Mouse (Mus musculus) lung, adult 10 weeks (tissue): ENCODE results near the gene Lrr1. TPM values are rescaled to one million over a fixed set of nuclear protein-coding genes. Genes with fewer than 3 reads are reported as not detected.

ENCODE experiments used
- polyA plus RNA-seq: library from polyadenylated mRNA; stranded (reverse); fragments of 350-450 nt; fragmentation: Illumina TruSeq; extraction: RNeasy Lipid Tissue Mini Kit (QIAGEN cat#74804); gene quantifications from one replicate; pipeline ENCODE4 v1.2.3, GENCODE M21; 2014; ENCODE audit warnings: low read depth, low replicate concordance; ENCODE audit not compliant: insufficient read depth

The Lrr1 gene
- not detected for polyA plus RNA-seq

DNA sequence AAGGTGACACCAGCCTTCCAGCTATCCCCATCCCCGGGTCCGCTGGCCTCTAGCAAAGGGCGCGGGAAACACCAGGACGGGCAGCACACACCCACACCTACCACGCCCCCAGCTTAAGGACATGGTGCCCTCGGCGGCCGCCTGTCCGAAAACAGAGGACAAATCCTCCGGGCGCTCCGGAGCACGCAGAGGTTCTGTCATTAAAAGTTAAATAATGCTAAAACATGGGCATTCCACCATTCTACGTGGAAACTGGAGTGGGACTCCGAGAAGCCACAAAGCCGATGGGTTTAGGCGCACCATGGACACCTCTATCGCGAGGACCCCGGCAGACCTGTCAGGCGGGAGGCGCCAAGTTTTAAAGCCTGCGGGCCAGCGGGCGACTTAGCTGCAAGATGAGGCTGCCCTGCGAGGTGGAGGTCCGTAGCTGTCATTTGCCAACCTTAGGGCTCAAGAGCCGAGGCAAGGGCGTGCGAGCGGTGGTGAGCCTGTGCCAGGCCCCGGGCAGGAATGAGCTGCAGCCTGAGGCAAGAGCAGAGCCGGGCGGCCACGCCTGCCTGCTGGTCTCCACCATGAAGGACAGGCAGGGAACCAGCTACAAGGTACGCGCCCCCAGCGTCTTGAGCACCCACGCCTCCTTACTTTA is at the start of gene Lrr1:
Lrr1 (plus strand) TSS at position 354 of the 646 bp plus-strand sequence.

DNA sequence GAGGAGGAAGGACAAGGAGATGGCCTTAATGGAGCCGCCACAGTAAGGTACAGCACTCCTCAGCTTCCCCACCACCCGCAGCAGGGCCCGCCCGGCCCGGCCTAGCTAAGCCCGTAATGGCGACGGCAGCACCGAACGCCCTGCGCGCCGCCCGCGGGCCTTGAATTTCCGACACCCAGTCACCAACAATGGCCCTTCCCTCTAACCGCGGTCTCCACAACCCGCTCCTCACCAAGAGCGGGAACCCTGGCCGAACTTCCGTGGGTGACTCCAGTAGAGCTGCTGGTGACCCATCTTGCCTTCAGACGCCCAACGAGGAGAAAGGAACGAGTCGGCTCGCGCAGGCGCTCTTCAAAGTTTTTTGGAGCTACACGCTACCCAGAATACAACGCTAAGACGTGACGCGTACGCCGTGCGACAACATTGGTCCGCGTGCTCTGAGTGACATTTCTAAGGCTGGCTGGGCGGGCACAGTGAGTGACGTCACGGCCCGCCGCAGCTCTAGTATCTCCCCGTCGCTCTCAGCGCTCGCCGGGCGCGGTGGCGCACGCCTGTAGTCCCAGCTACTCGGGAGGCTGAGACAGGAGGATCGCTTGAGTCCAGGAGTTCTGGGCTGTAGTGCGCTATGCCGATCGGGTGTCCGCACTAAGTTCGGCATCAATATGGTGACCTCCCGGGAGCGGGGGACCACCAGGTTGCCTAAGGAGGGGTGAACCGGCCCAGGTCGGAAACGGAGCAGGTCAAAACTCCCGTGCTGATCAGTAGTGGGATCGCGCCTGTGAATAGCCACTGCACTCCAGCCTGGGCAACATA is 9.6 kb upstream of the Lrr1 start, which contains the start of gene Rps29:
Rps29 (minus strand) TSS at position 422 of the 813 bp plus-strand sequence.

DNA sequence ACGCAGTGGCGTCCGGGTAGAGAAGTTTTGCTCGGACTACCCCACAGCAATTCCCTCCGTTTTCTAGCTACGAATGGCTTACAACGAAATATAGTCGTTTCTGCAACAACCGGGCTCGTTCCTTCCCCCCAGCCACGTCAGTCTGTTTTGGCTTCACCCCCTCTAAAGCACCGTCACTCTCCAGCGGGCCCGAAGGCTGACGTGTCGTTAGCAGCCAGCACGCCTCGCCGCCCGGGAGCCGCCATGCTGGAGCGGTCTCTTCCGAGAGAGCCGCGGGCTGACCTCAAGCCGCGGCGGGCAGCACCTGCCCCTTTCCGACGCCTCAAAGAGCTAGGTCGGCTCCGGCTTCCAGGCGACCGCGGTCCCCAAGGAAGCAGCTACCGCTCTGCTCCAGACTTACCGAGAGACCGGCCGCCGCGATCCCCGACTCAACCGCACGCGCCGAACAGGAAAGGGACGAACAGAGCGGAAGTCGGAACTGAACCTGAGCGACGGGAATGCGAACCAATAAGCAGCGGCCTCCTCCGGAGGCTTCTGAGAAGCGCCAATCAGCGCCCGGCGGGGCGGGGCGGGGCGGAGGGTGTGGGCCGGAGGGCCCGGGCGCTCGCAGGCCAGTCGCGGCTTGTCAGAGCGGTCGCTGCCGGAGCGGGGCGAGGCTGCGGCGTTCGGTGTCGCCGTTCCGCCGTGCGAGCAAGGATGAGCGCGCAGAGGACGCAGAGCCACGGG is 15.1 kb downstream of the Lrr1 start, which contains the start of the genes Rpl36al and Mgat2:
Rpl36al (minus strand) TSS at position 501 of the 726 bp plus-strand sequence.
Mgat2 (plus strand) TSS at position 575 of the 726 bp plus-strand sequence.

DNA sequence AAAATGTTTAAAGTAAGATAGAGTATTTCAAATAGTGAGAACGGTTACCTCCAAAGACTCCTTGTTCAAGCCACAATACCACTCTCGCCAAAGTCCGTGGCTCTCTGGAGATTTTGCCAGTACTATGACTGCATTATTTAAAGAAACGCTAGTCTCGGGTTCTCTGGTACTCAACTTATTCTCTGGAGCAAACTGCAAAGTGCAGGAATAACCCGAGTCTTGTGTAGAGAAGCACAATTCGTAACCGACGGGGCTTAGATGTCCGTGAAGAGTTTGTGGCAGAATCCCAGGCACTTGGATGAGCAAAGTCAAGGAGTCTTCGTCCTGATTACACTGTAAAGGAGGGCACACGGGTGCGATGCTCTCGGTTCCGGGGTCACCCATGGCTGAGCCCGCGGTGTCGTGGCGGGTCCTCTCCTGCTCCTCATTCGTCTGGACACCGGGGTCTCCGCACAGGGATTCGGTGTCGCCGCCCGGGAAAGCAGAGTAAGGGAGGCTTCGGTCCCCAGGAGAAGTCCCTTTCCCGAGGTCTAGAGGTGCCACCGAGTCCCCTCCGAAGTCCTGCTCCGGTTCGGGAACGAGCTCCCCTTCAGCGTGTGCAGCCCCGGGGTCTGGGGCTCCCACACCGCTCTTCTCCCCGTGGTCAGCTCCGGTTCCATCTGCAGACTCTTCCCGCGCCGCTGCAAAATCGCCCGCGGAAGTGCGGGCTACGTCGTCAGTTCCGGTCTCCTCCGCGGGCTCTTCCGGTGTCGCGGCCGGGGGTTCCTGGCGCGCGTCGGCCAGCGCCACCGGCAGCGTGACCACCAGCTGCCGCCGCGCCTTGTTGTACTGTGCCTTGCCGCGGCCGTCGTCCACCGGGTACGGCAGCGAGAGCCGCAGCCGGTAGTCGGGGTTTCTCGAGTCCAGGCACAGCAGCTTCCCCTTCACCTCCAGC is 28.1 kb downstream of the Lrr1 start, which contains the start of gene Gm49383:
Gm49383 (minus strand) TSS at position 661 of the 934 bp plus-strand sequence.

DNA sequence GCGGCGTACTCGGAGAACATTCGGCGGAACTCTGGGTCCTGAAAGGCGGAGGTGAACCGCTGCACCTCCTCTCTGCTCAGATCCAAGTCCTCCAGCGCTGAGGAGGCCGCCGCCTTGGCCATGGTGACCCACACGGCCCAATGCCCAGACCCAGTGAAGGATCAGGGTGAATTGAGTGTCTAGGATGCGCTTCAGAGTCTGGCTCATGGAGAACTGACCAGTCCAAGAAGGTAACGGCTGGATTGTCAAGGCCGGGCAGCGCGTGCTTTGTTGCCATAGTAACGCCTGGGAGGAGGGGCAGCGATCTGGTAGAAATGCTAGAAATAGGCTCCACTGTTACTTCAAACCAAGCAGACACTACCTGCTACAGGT is 29.5 kb downstream of the Lrr1 start, which contains the start of gene Dnaaf2:
Dnaaf2 (minus strand) TSS at position 266 of the 372 bp plus-strand sequence.

DNA sequence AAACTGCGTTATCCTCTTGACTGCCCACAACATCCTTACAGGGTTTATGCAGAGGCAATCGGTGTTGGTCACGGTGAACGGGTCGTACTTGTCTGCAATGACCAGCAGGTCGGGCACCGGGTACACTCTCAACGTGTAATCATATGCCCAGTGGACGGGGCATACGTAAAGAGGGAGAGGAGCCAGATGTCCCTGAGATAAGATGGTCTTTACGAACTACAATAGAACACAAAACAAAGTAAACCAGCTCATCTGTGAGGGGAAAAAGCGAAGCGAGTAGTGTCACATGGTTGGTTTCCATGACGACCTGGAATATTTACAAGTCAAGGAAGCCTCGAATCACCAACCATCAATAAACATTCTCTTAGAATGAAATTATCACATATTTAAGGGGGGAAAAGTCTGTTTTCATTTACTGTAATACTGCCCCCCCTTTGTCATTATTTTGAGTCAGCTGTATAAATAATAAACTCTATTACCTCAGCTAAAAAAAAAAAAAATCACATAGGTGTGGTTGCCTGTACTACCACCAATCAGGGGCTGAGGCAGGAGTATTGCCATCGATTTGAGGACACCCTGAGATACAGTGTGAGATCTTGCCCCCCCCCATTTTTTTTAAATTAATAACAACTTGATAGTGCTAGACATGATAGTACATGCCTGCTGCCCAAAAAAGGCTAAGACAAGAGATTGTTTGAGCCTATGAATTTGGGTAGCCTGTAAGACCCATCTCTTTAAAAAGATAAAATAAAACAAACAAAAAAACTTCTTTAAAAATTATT is 35.6 kb downstream of the Lrr1 start, which contains the start of gene Gm49384:
Gm49384 (minus strand) TSS at position 216 of the 782 bp plus-strand sequence.

DNA sequence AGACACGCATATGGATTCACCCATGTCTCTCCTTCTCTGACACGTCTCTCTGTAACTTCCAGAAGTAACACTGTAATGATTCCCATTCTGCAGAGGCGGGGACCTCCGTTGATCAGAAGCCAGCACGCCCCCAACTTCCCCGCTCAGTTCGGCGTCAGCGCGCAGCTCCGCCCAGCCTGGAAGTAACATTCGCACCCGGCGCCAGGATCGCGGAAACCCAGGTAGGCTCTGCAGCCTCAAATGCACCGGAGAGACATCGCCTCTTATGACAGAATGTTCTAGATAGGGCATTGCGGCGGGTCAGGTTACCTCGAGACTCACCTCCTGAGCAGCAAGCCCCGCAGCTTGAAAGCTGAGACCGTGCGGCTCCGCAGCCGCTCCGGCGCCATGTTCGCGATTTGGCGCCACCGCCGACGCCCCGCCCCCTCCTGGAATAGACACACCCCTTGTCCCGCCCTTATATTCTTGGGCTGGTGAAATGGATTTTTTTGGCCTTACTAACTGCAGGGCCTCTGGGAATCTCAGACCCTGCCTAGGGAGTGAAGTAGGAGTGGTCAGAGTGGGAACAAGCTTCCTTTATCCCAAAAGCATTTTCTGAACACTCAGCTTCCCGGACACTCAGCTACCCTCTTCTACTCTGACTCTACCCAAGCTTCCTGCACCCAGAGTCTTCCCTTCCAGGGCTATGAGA is 59.3 kb downstream of the Lrr1 start, which contains the start of gene Pole2:
Pole2 (minus strand) TSS at position 420 of the 691 bp plus-strand sequence.

Other genes with a start within 250 kb of the Lrr1 start
- gene Rps29, start 9.6 kb upstream of the Lrr1 start, polyA plus RNA-seq: 4,130 TPM
- gene Rpl36al, start 15.3 kb downstream of the Lrr1 start, polyA plus RNA-seq: 653 TPM
- gene Mgat2, start 15.3 kb downstream of the Lrr1 start, polyA plus RNA-seq: 28.4 TPM
- gene Gm49383, start 28.3 kb downstream of the Lrr1 start, polyA plus RNA-seq: 3.7 TPM
- 2.9 TPM for gene Dnaaf2, start 29.6 kb downstream of the Lrr1 start, polyA plus RNA-seq
- gene Gm49384, start 35.5 kb downstream of the Lrr1 start, polyA plus RNA-seq: 3.7 TPM
- gene Pole2, start 59.4 kb downstream of the Lrr1 start, polyA plus RNA-seq: 2.4 TPM
- 4.4 TPM for gene Klhdc1, start 72.4 kb downstream of the Lrr1 start, polyA plus RNA-seq
- 38.0 TPM for gene Klhdc2, start 127.9 kb downstream of the Lrr1 start, polyA plus RNA-seq
- 11.5 TPM for gene Nemf, start 188.4 kb downstream of the Lrr1 start, polyA plus RNA-seq
- gene Arf6, start 203.3 kb downstream of the Lrr1 start, polyA plus RNA-seq: 57.8 TPM
- gene Gm9887, start 203.6 kb downstream of the Lrr1 start, polyA plus RNA-seq: not detected